Mouse (Mus musculus): ENCODE results near the gene Gm4133. TPM values are rescaled to one million over a fixed set of nuclear protein-coding genes. Genes with fewer than 3 reads are reported as not detected.
"Not testable (repeated sequence)": the region's sequence is repeated elsewhere in the genome, so short reads cannot be mapped to it uniquely, and the experiment has no call there.

Gene Gm4133
- total RNA-seq (2022) = not detected

DNA sequence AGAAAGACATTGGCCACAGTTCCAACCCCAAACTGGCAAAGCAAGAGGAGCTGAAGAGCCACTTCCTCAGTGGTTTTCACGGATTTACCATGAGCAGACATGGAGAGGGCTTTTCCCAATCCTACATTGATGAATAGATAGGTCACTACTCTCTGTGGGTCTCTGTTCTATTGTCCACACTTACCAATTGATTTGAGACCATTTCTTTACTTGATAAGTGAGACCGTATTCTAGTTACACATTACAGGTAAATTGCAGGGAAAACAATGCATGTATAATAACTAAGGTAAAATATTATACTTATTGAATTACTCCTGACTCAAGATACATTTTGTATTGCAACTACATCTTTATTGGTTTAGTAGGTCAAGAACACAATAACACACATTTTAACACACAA, at the start of gene Gm4133:
Gene Gm4133 (minus strand): TSS at position 101 of the 400 bp plus-strand sequence.
- DNase-seq (ENCODE audit: low spot score in 2 of 2) = not testable (repeated sequence)

DNA sequence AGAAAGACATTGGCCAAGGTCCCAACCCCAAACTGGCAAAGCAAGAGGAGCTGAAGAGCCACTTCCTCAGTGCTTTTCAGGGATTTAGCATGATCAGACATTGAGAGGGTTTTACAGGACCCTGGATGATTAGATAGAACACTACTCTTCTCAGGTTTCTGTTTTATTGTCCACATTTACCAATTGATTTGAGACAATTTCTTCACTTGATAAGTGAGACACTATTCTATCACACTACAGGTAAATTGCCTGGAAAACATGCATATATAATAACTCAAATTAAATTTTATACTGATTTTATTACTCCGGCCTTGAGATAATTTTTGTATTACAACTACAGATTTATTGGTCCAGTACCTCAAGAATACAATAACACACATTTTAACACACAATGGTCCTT, 41.4 kb upstream of the Gm4133 start, which contains the start of gene Gm5728:
Gene Gm5728 (minus strand): TSS at position 101 of the 400 bp plus-strand sequence.
- not testable (repeated sequence) for DNase-seq (ENCODE audit: low spot score in 2 of 2)

Other genes starting within 250 kb of the Gm4133 start
- gene Vmn1r91, start 234.4 kb downstream of the Gm4133 start, total RNA-seq (2022) = not detected
- gene Gm16442, start 211.5 kb downstream of the Gm4133 start, total RNA-seq (2022) = not detected
- not detected for gene Vmn1r93, start 195.0 kb downstream of the Gm4133 start, total RNA-seq (2022)
- gene Vmn1r94, start 165.7 kb downstream of the Gm4133 start, total RNA-seq (2022) = not detected
- gene Vmn1r95, start 140.4 kb downstream of the Gm4133 start, total RNA-seq (2022) = not detected
- gene Gm6164, start 128.5 kb downstream of the Gm4133 start, total RNA-seq (2022) = not detected
- gene Gm4498, start 100.2 kb downstream of the Gm4133 start, total RNA-seq (2022) = not detected
- not detected for gene Gm5890, start 71.2 kb downstream of the Gm4133 start, total RNA-seq (2022)
- not detected for gene Gm5728, start 41.3 kb upstream of the Gm4133 start, total RNA-seq (2022)
- gene Vmn1r100, start 83.9 kb upstream of the Gm4133 start, total RNA-seq (2022) = not detected
- not detected for gene Vmn1r101, start 108.5 kb upstream of the Gm4133 start, total RNA-seq (2022)
- gene Gm10670, start 140.9 kb upstream of the Gm4133 start, total RNA-seq (2022) = not detected
- not detected for gene Vmn1r103, start 176.5 kb upstream of the Gm4133 start, total RNA-seq (2022)
- not detected for gene Vmn1r104, start 199.8 kb upstream of the Gm4133 start, total RNA-seq (2022)
- gene Gm5726, start 211.7 kb upstream of the Gm4133 start, total RNA-seq (2022) = not detected
- gene Gm4141, start 242.2 kb upstream of the Gm4133 start, total RNA-seq (2022) = not detected